Mouse (Mus musculus): ENCODE data around the gene Psors1c2. TPM values are rescaled to one million over a fixed set of nuclear protein-coding genes. Genes with fewer than 3 reads are reported as not detected.

The Psors1c2 gene
- polyA plus RNA-seq (2015; fragmentation: Nextera tagmentation; extraction: Ambion mirVana): 0.60 and 0.68 TPM in 2 replicates

GRCm38 (mm10) chr17:35532901-35533300, at the start of gene Psors1c2:
Gene Psors1c2, plus strand, starts transcription at chr17:35533201.
- H3K4me3 ChIP-seq (ENCODE audit: low read depth, low read length): no peak within 1 kb of the TSS
- no peak within 1 kb of the TSS for H3K4me2 ChIP-seq (ENCODE audit: low read length)
- H3K27me3 ChIP-seq (ENCODE audit: control insufficient read depth, insufficient read depth, low read depth, low read length): no peaks in the 10 kb centered on the region
- no peaks in the 10 kb centered on the region for H3K9me3 ChIP-seq (replicated peaks; ENCODE audit: control insufficient read depth, low read length, poor library complexity, severe bottlenecking)
- H3K9ac ChIP-seq (ENCODE audit: low read depth, low read length): no peak within 1 kb of the TSS
- H3K27ac ChIP-seq (ENCODE audit: low read length): no peak within 1 kb of the TSS
- no peaks in the 10 kb centered on the region for H3K36me3 ChIP-seq (ENCODE audit: control insufficient read depth, insufficient read depth, low read length)
- whole genome bisulfite sequencing: 61% methylated on average over 7 of the region's 7 CpGs
- no peak for ATAC-seq
- H3K4me1 ChIP-seq (ENCODE audit: control insufficient read depth, insufficient read depth, low read length): no peaks in the 10 kb centered on the region

GRCm38 (mm10) chr17:35484066-35484465, 48.9 kb upstream of the Psors1c2 start:
- no peak overlapping the region for H3K9ac ChIP-seq (ENCODE audit: low read depth, low read length)
- no peak for ATAC-seq
- H3K4me2 ChIP-seq (ENCODE audit: low read length): no peak overlapping the region
- no peaks in the 10 kb centered on the region for H3K4me1 ChIP-seq (ENCODE audit: control insufficient read depth, insufficient read depth, low read length)
- no peak overlapping the region for H3K4me3 ChIP-seq (ENCODE audit: low read depth, low read length)
- no peaks in the 10 kb centered on the region for H3K9me3 ChIP-seq (replicated peaks; ENCODE audit: control insufficient read depth, low read length, poor library complexity, severe bottlenecking)
- no peaks in the 10 kb centered on the region for H3K27me3 ChIP-seq (ENCODE audit: control insufficient read depth, insufficient read depth, low read depth, low read length)
- no peaks in the 10 kb centered on the region for H3K36me3 ChIP-seq (ENCODE audit: control insufficient read depth, insufficient read depth, low read length)
- no peak overlapping the region for H3K27ac ChIP-seq (ENCODE audit: low read length)
- WGBS: 0% methylated on average over 9 of the region's 9 CpGs

- Histone ChIP-seq H3K4me1 (ENCODE audit: control insufficient read depth, insufficient read depth, low read length) (no peaks in the 10 kb centered on the region), H3K9me3 (replicated peaks; ENCODE audit: control insufficient read depth, low read length, poor library complexity, severe bottlenecking) (no peaks in the 10 kb centered on the region), H3K36me3 (ENCODE audit: control insufficient read depth, insufficient read depth, low read length) (no peaks in the 10 kb centered on the region), H3K4me2 (ENCODE audit: low read length) (no peak overlapping the region), H3K4me3 (ENCODE audit: low read depth, low read length) (no peak overlapping the region), H3K27me3 (ENCODE audit: control insufficient read depth, insufficient read depth, low read depth, low read length) (no peaks in the 10 kb centered on the region), H3K27ac (ENCODE audit: low read length) (no peak overlapping the region), H3K9ac (ENCODE audit: low read depth, low read length) (no peak overlapping the region)
- 44% methylated on average over 4 of the region's 4 CpGs for WGBS
- ATAC-seq: no peak
Measured at GRCm38 (mm10) chr17:35485702-35486101, 47.3 kb upstream of the Psors1c2 start.

- Histone ChIP-seq H3K27me3 (ENCODE audit: control insufficient read depth, insufficient read depth, low read depth, low read length) (no peaks in the 10 kb centered on the region), H3K4me2 (ENCODE audit: low read length) (no peak overlapping the region), H3K36me3 (ENCODE audit: control insufficient read depth, insufficient read depth, low read length) (no peaks in the 10 kb centered on the region), H3K9me3 (replicated peaks; ENCODE audit: control insufficient read depth, low read length, poor library complexity, severe bottlenecking) (no peaks in the 10 kb centered on the region), H3K4me3 (ENCODE audit: low read depth, low read length) (no peak overlapping the region), H3K27ac (ENCODE audit: low read length) (no peak overlapping the region), H3K9ac (ENCODE audit: low read depth, low read length) (no peak overlapping the region), H3K4me1 (ENCODE audit: control insufficient read depth, insufficient read depth, low read length) (no peaks in the 10 kb centered on the region)
- 73% methylated on average over 10 of the region's 10 CpGs for WGBS
- ATAC-seq: no peak
Measured at GRCm38 (mm10) chr17:35486726-35487125, 46.3 kb upstream of the Psors1c2 start.

- 98% methylated on average over 2 of the region's 2 CpGs for WGBS
- no peaks in the 10 kb centered on the region for H3K9me3 ChIP-seq (replicated peaks; ENCODE audit: control insufficient read depth, low read length, poor library complexity, severe bottlenecking)
Measured at GRCm38 (mm10) chr17:35488041-35488440, 45.0 kb upstream of the Psors1c2 start.

GRCm38 (mm10) chr17:35490320-35490719, 42.7 kb upstream of the Psors1c2 start:
- Histone ChIP-seq H3K4me3 (ENCODE audit: low read depth, low read length) (no peak overlapping the region), H3K9me3 (replicated peaks; ENCODE audit: control insufficient read depth, low read length, poor library complexity, severe bottlenecking) (no peaks in the 10 kb centered on the region), H3K27ac (ENCODE audit: low read length) (no peak overlapping the region), H3K27me3 (ENCODE audit: control insufficient read depth, insufficient read depth, low read depth, low read length) (no peaks in the 10 kb centered on the region), H3K4me2 (ENCODE audit: low read length) (no peak overlapping the region), H3K4me1 (ENCODE audit: control insufficient read depth, insufficient read depth, low read length) (no peaks in the 10 kb centered on the region), H3K36me3 (ENCODE audit: control insufficient read depth, insufficient read depth, low read length) (no peaks in the 10 kb centered on the region), H3K9ac (ENCODE audit: low read depth, low read length) (no peak overlapping the region)
- WGBS: 50% methylated on average over 5 of the region's 5 CpGs
- ATAC-seq: no peak

More at GRCm38 (mm10) chr17:35488041-35488440, 45.0 kb upstream of the Psors1c2 start:
- no peak for ATAC-seq
- Histone ChIP-seq H3K9ac (ENCODE audit: low read depth, low read length) (no peak overlapping the region), H3K36me3 (ENCODE audit: control insufficient read depth, insufficient read depth, low read length) (no peaks in the 10 kb centered on the region), H3K27me3 (ENCODE audit: control insufficient read depth, insufficient read depth, low read depth, low read length) (no peaks in the 10 kb centered on the region), H3K4me3 (ENCODE audit: low read depth, low read length) (no peak overlapping the region), H3K4me1 (ENCODE audit: control insufficient read depth, insufficient read depth, low read length) (no peaks in the 10 kb centered on the region), H3K4me2 (ENCODE audit: low read length) (no peak overlapping the region), H3K27ac (ENCODE audit: low read length) (no peak overlapping the region)

- H3K9ac ChIP-seq (ENCODE audit: low read depth, low read length): no peak overlapping the region
- H3K4me1 ChIP-seq (ENCODE audit: control insufficient read depth, insufficient read depth, low read length): no peaks in the 10 kb centered on the region
- no peak overlapping the region for H3K4me3 ChIP-seq (ENCODE audit: low read depth, low read length)
- 94% methylated on average over 7 of the region's 7 CpGs for WGBS
- no peaks in the 10 kb centered on the region for H3K27me3 ChIP-seq (ENCODE audit: control insufficient read depth, insufficient read depth, low read depth, low read length)
- no peaks in the 10 kb centered on the region for H3K36me3 ChIP-seq (ENCODE audit: control insufficient read depth, insufficient read depth, low read length)
- H3K27ac ChIP-seq (ENCODE audit: low read length): no peak overlapping the region
- ATAC-seq: no peak
- no peak overlapping the region for H3K4me2 ChIP-seq (ENCODE audit: low read length)
- H3K9me3 ChIP-seq (replicated peaks; ENCODE audit: control insufficient read depth, low read length, poor library complexity, severe bottlenecking): no peaks in the 10 kb centered on the region
Measured at GRCm38 (mm10) chr17:35497124-35497523, 35.9 kb upstream of the Psors1c2 start.

GRCm38 (mm10) chr17:35502226-35502625, 30.8 kb upstream of the Psors1c2 start:
- ATAC-seq: no peak
- no peak overlapping the region for H3K4me2 ChIP-seq (ENCODE audit: low read length)
- H3K27me3 ChIP-seq (ENCODE audit: control insufficient read depth, insufficient read depth, low read depth, low read length): peaks cover 18% of the 10 kb centered on the region
- no peaks in the 10 kb centered on the region for H3K4me1 ChIP-seq (ENCODE audit: control insufficient read depth, insufficient read depth, low read length)
- no peak overlapping the region for H3K9ac ChIP-seq (ENCODE audit: low read depth, low read length)
- no peak overlapping the region for H3K27ac ChIP-seq (ENCODE audit: low read length)
- 9% methylated on average over 6 of the region's 6 CpGs for WGBS
- H3K36me3 ChIP-seq (ENCODE audit: control insufficient read depth, insufficient read depth, low read length): no peaks in the 10 kb centered on the region
- no peak overlapping the region for H3K4me3 ChIP-seq (ENCODE audit: low read depth, low read length)
- H3K9me3 ChIP-seq (replicated peaks; ENCODE audit: control insufficient read depth, low read length, poor library complexity, severe bottlenecking): no peaks in the 10 kb centered on the region

- Histone ChIP-seq H3K27me3 (ENCODE audit: control insufficient read depth, insufficient read depth, low read depth, low read length) (peaks cover 22% of the 10 kb centered on the region), H3K9me3 (replicated peaks; ENCODE audit: control insufficient read depth, low read length, poor library complexity, severe bottlenecking) (no peaks in the 10 kb centered on the region), H3K4me1 (ENCODE audit: control insufficient read depth, insufficient read depth, low read length) (no peaks in the 10 kb centered on the region), H3K4me3 (ENCODE audit: low read depth, low read length) (no peak overlapping the region), H3K4me2 (ENCODE audit: low read length) (no peak overlapping the region), H3K36me3 (ENCODE audit: control insufficient read depth, insufficient read depth, low read length) (no peaks in the 10 kb centered on the region), H3K27ac (ENCODE audit: low read length) (no peak overlapping the region), H3K9ac (ENCODE audit: low read depth, low read length) (no peak overlapping the region)
- WGBS: 48% methylated on average over 5 of the region's 5 CpGs
- ATAC-seq: no peak
Measured at GRCm38 (mm10) chr17:35502762-35503161, 30.2 kb upstream of the Psors1c2 start.
